Mouse (Mus musculus) kidney, postnatal 0 days (tissue): ENCODE measurements around the gene Map7. TPM values are rescaled to one million over a fixed set of nuclear protein-coding genes. Genes with fewer than 3 reads are reported as not detected.

Source experiments
- ATAC-seq: fragments of 200-750 bp; cut with Nextera tagmentation; replicated peaks from 2 replicates; pipeline ENCODE4 v1.8.0; 2017; ENCODE audit warnings: low read depth, moderate number of reproducible peaks, moderate TSS enrichment, moderate library complexity; ENCODE audit not compliant: low FRiP score
- DNase-seq: peaks from one replicate; pipeline ENCODE4 v3.0.0-alpha.2; 2016; ENCODE audit warnings: low spot score
- H3K27ac ChIP-seq: fragments of 300-500 bp; sonication (generic); 2 replicates; pipeline ENCODE4 v1.5.1; 2014; ENCODE audit warnings: mild to moderate bottlenecking
- H3K27me3 ChIP-seq: fragments of 300-500 bp; sonication (generic); 2 replicates; pipeline ENCODE4 v1.6.1; 2014; ENCODE audit warnings: low read length, mixed read lengths; ENCODE audit not compliant: insufficient read depth
- H3K36me3 ChIP-seq: fragments of 300-500 bp; sonication (generic); 2 replicates; pipeline ENCODE4 v1.6.1; 2014; ENCODE audit warnings: low read length, mixed read lengths; ENCODE audit not compliant: insufficient read depth
- H3K4me1 ChIP-seq: fragments of 300-500 bp; sonication (generic); replicated peaks from 2 replicates; pipeline ENCODE4 v1.6.1; 2014; ENCODE audit warnings: antibody characterized with exemption, low read length, mixed read lengths; ENCODE audit not compliant: insufficient read depth
- H3K4me2 ChIP-seq: fragments of 300-500 bp; sonication (generic); 2 replicates; pipeline ENCODE4 v1.6.1; 2014; ENCODE audit warnings: mild to moderate bottlenecking, low read length, moderate library complexity, mixed read lengths
- H3K4me3 ChIP-seq: fragments of 300-500 bp; sonication (generic); replicated peaks from 2 replicates; pipeline ENCODE4 v1.5.1; 2014; ENCODE audit warnings: low read depth, low read length
- H3K9ac ChIP-seq: fragments of 300-500 bp; sonication (generic); 2 replicates; pipeline ENCODE4 v1.6.1; 2014; ENCODE audit warnings: low read depth, low read length
- H3K9me3 ChIP-seq: fragments of 300-500 bp; sonication (generic); replicated peaks from 2 replicates; pipeline ENCODE4 v1.6.1; 2016; ENCODE audit warnings: low read length, inconsistent platforms, mixed read lengths
- CTCF ChIP-seq: IDR thresholded peaks from 2 replicates; pipeline ENCODE4 v1.5.1; 2016; ENCODE audit warnings: antibody characterized with exemption, low read depth, mild to moderate bottlenecking, moderate library complexity
- WGBS: fragments of 180-500 bp; shearing (Covaris S2); extraction: QIAGEN DNeasy Blood & Tissue Kit; methylation state at CpG from one replicate; pipeline ENCODE4 v1.1.7; 2014; 5-methylcytosine and 5-hydroxymethylcytosine counted together
- polyA plus RNA-seq: library from polyadenylated mRNA; unstranded; fragments of >200 nt; fragmentation: Nextera tagmentation; extraction: Ambion mirVana; gene quantifications from 2 replicates; pipeline ENCODE4 v1.2.1, GENCODE M21; 2015

Map7 gene
- polyA plus RNA-seq, 1 experiment from 2014 or later = 31.2 TPM

DNA sequence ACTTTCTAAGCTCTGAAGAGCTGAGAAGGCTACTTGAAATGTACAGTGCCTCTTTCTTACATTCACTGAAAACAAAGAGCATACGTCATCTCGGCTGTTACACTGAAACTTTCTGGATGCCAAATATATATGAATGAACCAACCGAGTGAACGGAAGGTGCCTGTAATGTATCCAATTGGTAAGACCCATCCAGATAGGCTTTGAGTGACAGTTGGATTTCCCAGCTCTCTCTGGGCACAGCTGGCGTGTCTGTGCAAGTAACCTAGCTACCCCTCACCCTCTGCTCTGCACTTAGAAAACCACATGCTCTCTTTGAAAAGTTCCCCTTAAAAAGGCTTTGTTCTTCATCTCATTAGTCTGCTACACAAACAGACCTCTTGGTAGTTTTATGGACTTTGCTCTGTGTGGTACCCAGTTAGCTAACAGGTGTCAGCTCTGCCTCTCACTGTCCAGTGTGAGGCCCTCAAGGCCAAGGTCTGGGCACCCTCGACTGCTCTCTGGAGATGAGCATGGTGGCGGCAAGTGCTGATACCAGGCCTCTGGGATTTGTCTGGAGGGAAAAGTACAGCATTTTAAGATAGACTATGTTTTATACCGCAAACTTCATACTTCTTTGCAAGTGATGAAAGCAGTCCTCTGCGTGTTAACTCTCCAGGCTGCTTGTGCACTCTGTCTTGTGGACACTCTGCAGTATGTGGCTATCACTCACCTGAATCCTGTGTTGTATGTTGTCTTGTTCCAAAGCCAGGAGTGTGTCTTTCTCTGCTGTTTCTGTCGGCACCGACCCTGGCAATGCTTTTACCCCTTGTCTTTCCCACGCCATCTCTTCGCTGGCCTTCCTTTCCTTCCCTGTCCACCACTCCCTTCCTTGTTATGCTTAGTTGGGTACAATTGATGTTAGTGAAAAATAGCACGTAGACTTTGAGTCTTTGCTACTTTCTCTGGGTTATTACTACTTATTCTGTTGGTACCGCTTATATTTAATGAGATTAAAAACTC is 109.8 kb downstream of the Map7 start:
- Histone ChIP-seq H3K9ac (no peak overlapping the region), H3K27ac (no peak overlapping the region; the same call in 1 of the 2 replicates), H3K9me3 (no peaks in the 10 kb centered on the region), H3K4me1 (no peaks in the 10 kb centered on the region), H3K27me3 (no peaks in the 10 kb centered on the region), H3K4me2 (no peak overlapping the region), H3K4me3 (no peak overlapping the region), H3K36me3 (no peaks in the 10 kb centered on the region)
- no peak for TF ChIP-seq CTCF
- WGBS = 86% methylated on average over 15 of the region's 15 CpGs
- ATAC-seq (peak; percentile 66; the same call in 1 of the 2 replicates), DNase-seq (no peak)

DNA sequence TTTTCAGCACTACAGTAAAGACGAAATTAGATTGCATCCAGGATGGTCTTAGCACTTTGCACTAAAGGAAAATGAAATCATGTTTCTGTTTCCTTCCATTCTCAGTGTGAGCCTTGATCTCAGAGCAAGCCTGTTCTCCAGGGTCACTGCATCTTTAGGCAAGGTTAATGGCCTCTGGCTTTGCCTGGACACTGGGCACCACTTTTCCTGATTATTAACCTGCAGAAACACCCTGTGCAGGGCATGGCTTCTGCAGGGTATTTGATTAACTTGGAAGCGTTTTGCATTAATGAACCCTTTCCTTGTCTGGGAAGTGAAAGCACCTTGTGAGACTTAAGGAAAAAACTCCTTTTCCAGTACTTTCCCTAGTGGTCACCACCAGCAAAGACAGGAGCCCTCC is 111.2 kb downstream of the Map7 start:
- peak overlapping the region; percentile 25; the same call in 1 of the 2 replicates for H3K27ac ChIP-seq
- WGBS = 59% methylated on average over 2 of the region's 2 CpGs
- TF ChIP-seq CTCF = peak; percentile 38; the same call in 1 of the 2 replicates

DNA sequence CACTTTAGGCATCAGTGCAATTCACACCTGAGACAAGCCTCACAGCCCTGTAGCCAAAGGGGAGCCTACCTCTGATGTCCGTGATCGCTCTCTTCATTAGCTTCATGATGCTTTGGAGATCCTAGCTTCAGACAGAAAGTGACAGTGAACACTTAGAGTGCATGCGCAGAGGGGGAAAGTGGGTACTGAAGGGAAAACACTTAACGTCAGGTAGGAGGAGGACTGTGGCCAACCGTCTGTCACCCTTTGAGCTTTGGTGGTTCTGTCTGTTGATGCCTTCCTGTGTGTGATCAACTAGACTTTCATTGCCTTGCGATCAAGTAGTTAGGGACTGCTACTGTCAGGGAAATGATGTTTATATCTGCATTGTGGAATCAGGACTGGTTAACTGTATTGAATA is 114.6 kb downstream of the Map7 start:
- H3K4me3 ChIP-seq = no peak overlapping the region
- H3K4me2 ChIP-seq = no peak overlapping the region
- TF ChIP-seq CTCF = no peak
- WGBS = 74% methylated on average over 6 of the region's 6 CpGs
- H3K4me1 ChIP-seq = no peaks in the 10 kb centered on the region
- H3K9me3 ChIP-seq = no peaks in the 10 kb centered on the region
- DNase-seq (no peak), ATAC-seq (no peak)
- H3K36me3 ChIP-seq = no peaks in the 10 kb centered on the region
- no peak overlapping the region for H3K27ac ChIP-seq
- no peak overlapping the region for H3K9ac ChIP-seq
- no peaks in the 10 kb centered on the region for H3K27me3 ChIP-seq

More for the DNA sequence above, 111.2 kb downstream of the Map7 start:
- no peaks in the 10 kb centered on the region for H3K4me1 ChIP-seq
- no peaks in the 10 kb centered on the region for H3K9me3 ChIP-seq
- H3K36me3 ChIP-seq = no peaks in the 10 kb centered on the region
- ATAC-seq = peak; percentile 80
- H3K27me3 ChIP-seq = no peaks in the 10 kb centered on the region
- H3K4me3 ChIP-seq = no peak overlapping the region
- DNase-seq = peak; percentile 35
- no peak overlapping the region for H3K4me2 ChIP-seq
- no peak overlapping the region for H3K9ac ChIP-seq

DNA sequence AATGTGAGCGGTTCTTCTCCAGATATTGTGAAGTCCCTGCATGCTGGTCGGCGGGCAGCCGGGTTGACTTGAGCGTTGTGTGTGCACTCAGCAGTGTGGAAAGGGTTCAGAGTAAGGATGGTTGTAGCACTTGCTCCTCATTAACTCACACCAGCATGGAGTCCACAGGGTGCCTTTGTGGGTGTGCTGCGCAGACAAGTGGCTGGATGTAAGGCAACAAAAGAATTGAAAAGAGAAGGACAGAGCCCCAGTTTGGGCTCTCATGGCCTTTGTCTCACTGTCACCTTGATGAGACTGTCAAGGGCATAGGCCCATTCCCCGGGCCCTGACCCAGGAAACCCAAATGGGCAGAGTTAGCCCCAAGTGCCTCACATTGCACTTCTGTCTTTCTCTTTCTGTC is 116.2 kb downstream of the Map7 start:
- Histone ChIP-seq H3K27ac (no peak overlapping the region), H3K4me3 (no peak overlapping the region), H3K9ac (no peak overlapping the region), H3K4me2 (no peak overlapping the region), H3K4me1 (no peaks in the 10 kb centered on the region), H3K36me3 (no peaks in the 10 kb centered on the region), H3K27me3 (no peaks in the 10 kb centered on the region), H3K9me3 (no peaks in the 10 kb centered on the region)
- WGBS = 97% methylated on average over 7 of the region's 7 CpGs
- DNase-seq (no peak), ATAC-seq (no peak)
- no peak for TF ChIP-seq CTCF

DNA sequence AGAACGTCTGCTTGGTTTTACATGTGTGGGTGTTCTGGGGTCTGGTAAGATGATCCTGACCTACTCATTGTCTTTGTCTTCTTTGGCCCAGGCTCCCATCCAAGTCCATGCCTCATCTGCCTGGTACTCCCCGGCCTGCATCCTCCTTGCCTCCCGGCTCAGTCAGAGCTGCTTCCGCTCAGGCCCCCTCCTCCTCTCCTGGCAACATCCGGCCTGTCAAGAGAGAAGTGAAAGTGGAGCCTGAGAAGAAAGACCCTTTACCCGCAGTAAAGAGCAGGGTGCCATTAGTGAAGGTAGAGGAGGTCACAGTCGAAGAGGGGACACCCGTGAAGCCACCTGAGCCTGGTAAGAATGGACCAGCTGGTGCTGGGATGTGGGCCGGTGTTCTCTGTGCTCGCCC is 118.8 kb downstream of the Map7 start:
- TF ChIP-seq CTCF = no peak
- Histone ChIP-seq H3K9ac (no peak overlapping the region), H3K36me3 (no peaks in the 10 kb centered on the region), H3K27ac (no peak overlapping the region), H3K4me1 (no peaks in the 10 kb centered on the region), H3K4me3 (no peak overlapping the region), H3K27me3 (no peaks in the 10 kb centered on the region), H3K9me3 (no peaks in the 10 kb centered on the region), H3K4me2 (no peak overlapping the region)
- peak; percentile 23 for DNase-seq
- no peak for ATAC-seq
- 52% methylated on average over 10 of the region's 10 CpGs for WGBS

DNA sequence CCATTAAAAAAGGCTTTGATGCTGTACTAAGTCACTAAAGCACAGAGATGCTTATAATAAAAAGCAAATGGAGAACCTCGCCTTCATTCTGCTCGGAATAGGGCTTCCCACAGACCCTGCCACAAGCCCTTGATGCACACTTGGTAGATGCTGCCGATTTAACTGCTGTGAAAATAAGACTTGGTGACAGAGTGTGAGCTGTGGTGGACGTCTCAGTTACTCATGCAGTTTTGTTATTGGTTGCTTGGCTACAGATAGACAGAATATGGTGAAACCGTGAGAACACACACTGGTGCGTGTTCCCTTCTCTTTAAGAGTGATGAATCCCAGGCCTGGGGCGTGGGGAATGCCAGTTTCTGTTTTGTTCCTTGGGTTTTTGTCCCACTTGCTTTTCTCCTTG is 120.7 kb downstream of the Map7 start:
- Histone ChIP-seq H3K4me1 (no peaks in the 10 kb centered on the region), H3K4me3 (no peak overlapping the region), H3K9me3 (no peaks in the 10 kb centered on the region), H3K36me3 (no peaks in the 10 kb centered on the region), H3K27ac (no peak overlapping the region), H3K9ac (no peak overlapping the region), H3K27me3 (no peaks in the 10 kb centered on the region), H3K4me2 (no peak overlapping the region)
- no peak for TF ChIP-seq CTCF
- 38% methylated on average over 7 of the region's 7 CpGs for WGBS
- no peak for DNase-seq
- ATAC-seq = no peak
